Mouse (Mus musculus): ENCODE data around the gene St13. TPM values are rescaled to one million over a fixed set of nuclear protein-coding genes. Genes with fewer than 3 reads are reported as not detected.

Gene St13
- total RNA-seq (2022) = 100 to 1,000 TPM; 163 to 268 (median 222) TPM

DNA sequence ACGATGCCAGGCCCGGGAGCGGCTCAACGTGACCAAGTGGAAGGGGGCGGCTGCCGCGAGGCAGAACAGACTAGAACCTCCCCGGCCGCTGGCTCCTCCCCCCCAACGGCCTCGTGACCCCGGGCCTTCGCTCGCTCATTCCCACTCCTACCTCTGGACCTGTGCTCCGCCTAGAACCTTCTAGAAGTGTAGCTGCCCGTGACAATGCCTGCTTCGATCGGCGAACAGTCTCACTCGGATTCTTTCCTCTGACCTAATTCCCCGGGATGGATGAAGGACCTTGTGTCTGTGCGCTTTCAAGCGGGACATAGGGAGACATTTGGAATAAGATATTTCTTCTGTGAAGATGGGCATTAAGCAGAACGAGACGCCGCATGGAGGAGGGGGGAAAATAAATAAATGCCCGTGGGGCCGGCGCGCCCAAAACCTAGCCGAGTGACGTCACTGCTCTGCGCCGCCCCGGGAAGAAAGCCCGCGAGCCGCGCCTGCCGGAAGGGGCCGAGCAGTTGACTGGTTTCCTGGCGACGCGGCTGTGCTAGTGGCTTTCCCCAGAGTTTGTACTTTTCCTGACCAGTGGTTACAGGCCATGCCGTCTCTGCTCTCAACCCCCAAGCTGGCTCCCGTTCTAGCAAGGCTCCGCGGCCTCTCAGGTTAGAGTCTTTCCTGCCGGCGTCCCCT lies at the start of gene St13, which contains the start of gene Xpnpep3:
Gene St13, minus strand, starts transcription at position 440 of the 678 bp plus-strand sequence.
Gene Xpnpep3, plus strand, starts transcription at position 501 of the 678 bp plus-strand sequence.
- peak; percentile 96 for DNase-seq

GRCm38 (mm10) chr15:81448463-81448862 lies 48.6 kb upstream of the St13 start:
- DNase-seq = peak; percentile 24

GRCm38 (mm10) chr15:81439236-81439635 lies 39.4 kb upstream of the St13 start:
- DNase-seq = peak; percentile 21

DNA sequence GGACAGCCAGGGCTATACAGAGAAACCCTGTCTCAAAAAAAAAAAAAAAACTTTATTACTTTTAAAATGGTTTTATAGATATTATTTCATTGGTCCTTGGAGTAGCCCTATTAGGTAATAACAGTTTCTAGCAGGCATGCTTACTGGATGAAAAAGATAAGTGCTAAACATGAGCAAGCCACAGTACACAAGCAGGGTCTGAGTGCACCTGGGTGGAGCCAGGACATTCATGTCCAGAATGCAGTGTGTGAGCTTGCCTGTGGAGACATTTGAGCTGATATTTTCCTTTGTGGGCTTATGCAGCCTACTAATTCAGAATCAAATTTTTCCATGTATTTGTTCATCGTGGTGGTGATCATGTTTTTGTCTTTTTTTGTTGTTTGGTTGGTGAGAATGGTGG lies 38.5 kb upstream of the St13 start:
- no peak for DNase-seq

GRCm38 (mm10) chr15:81431195-81431594 lies 31.3 kb upstream of the St13 start:
- DNase-seq = no peak

DNA sequence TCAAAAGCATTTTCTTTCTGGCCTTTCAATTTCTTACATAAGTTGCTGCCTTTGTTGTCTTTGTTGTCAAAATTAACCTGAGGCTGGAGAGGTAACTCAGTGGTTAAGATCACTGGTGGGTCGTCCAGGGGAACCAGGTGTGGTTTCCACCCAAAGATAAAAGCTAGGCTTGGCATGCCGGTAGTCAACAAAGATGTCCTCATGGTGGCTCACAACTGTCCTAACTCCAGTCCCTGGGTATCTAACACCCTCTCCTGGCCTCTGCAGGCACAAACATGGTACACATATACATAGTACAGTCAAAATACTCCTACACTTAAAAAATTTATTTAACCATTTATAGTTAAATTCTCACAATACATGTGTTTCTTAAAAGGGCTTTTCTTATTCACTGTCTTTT lies 28.1 kb upstream of the St13 start:
- no peak for DNase-seq

DNA sequence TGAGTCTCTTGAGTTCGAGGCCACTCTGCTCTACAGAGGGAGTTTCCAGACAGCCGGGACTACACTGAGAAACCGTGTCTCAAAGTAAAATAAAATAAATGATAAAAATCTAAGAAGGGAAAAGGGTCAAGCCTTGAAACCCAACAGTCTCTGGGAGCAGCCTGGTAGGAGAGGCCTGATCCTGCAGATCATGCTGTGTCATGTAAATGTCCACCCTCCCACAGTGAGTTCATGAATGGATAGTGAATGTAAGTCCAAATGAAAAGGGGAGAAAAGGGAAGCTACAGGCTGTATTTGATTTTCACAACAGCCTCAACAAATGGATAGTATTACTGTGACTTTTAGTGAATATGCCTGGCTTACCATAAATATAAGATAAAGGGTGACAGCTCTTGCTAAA lies 25.4 kb upstream of the St13 start:
- no peak for DNase-seq

DNA sequence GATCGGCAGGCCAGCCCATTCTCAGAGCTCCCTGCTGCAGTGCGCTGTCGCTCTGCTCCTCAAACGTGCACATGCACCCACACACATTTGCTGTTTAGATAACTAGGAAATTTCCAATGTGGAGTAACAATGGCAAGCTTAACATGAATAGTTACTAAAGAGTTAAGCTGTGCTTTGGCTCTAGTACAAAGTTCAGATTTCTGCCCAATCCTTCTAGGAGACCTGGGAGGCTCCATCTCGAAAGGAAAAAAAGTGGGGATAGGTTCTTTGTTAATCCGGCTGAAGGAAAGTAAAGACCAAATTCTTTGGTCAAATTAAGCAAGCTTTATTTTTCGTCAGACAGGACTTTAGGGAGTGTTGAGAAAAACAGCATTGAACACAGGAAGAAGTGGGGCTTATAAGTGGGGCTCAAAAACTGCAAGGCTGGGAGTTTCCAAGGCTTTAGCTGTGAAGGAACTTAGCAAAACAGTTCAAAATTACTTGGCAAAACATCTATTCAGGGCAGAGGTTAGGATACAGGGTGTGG lies 22.3 kb upstream of the St13 start:
- no peak for DNase-seq

GRCm38 (mm10) chr15:81421454-81421853 lies 21.6 kb upstream of the St13 start:
- DNase-seq = no peak

GRCm38 (mm10) chr15:81418065-81418464 lies 18.2 kb upstream of the St13 start:
- no peak for DNase-seq

DNA sequence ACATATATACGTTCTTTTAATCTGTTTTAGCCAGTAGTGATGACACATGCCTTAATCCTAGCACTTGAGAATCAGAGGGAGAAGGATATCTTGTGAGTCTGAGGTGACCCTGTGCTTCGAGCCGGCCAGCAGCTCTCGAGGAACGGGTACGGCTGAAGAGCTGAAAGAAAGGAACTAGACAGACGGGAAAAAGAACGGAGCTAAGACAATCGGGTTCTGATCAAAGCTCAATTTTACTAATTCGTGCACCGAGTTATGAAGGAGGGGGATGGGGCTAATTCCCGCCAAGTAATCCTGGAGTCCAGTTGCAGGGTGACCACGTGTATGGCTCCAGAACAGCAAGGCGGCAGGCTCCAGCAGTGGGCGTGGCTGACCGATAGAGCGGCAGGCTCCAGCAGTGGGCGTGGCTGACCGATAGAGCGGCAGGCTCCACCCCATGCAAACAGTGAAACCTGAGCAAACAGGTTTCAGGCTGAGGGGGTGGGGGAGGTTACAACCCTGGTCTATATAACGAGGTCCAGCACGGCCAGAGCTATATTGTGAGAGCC lies 17.0 kb upstream of the St13 start:
- peak; percentile 60 for DNase-seq

DNA sequence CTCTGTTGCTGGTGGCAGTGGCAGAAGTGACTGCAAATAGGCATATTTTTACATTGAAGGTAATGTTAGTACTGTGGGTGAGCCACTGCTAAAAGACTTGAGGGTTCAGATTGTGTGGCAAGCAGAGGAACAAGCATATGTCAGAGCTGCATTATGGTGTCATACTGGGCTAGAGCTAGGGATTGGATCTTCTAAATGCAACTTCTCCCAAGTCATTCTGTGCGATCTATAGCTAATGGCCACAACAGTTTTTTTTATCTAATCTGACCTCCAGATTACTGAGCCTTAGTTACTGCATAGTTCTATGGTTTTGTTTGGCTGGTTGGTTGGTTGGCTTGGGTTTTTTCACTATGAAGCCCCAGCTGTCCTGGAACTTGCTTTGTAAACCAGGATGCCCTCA lies 8.3 kb upstream of the St13 start, which contains the start of gene Dnajb7:
Gene Dnajb7, minus strand, starts transcription at position 101 of the 400 bp plus-strand sequence.
- DNase-seq = no peak

DNA sequence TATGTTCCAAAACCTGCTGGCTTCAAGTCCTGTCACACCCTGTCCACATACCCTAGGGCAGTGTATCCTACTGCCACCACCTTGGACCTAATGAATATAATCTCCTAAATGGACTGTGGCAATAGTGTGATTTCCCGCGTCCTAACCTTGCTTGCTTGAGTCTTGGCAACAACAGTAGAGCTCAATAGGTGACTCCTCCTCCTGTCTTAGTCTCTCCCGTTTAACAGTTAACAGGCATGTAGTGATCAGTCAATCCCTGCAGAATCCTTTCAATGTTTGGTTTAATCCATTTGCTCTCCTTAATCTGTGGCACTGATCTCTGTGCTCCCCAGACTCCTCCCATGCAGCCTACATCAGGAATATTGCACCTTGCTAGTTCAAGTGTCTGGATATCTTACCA lies 5.1 kb upstream of the St13 start:
- DNase-seq = no peak

- DNase-seq = no peak
Measured at GRCm38 (mm10) chr15:81399297-81399637, 610 bp downstream of the St13 start.

- no peak for DNase-seq
Measured at GRCm38 (mm10) chr15:81398189-81398588, 1.7 kb downstream of the St13 start.

DNA sequence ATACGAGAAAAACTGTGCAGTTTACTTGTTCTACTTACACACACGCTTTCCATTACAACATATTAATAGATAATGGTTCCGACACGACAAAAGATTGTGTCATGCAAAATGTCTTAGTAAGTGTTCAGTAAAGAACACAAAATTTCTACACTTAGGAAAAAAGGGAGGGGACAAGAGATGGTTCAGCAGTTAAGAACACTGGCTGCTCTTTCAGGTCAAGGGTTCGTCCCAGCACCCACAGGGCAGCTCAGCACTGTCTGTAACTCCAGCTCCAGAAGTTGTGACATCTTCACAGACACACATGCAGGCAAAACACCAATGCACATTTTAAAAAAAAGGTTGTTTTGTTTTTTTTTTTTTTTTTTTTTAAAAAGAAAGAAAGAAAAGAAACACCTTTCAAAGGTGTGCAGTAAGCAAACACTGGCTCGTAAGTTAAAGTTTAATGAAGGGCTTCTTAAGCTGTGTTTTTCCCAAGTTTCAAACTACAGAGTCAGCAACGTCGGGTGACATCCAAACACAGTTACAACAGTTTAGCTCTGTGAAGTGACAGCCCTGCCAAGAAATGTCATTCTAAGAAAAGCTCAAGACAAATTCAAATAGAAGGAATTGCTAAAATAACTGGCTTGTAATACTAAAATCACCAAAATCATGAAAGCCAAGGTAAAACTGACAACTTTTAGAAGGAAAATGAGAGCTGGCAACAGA lies 5.5 kb downstream of the St13 start:
- DNase-seq = no peak

GRCm38 (mm10) chr15:81392997-81393396 lies 6.9 kb downstream of the St13 start:
- no peak for DNase-seq

DNA sequence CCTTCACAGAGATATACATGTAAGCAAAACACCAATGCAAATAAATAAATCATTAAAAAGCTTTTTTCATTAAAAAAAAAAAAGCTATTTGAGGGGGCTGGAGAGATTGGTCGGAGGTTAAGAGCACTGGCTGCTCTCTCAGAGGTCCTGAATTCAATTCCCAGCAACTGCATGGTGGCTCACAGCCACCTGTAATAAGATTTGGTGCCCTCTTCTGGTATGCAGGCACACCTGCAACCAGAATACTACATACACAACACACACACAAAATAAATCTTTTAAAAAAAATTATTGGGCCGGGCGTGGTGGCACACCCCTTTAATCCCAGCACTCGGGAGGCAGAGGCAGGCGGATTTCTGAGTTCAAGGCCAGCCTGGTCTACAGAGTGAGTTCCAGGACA lies 13.6 kb downstream of the St13 start:
- DNase-seq = no peak

DNA sequence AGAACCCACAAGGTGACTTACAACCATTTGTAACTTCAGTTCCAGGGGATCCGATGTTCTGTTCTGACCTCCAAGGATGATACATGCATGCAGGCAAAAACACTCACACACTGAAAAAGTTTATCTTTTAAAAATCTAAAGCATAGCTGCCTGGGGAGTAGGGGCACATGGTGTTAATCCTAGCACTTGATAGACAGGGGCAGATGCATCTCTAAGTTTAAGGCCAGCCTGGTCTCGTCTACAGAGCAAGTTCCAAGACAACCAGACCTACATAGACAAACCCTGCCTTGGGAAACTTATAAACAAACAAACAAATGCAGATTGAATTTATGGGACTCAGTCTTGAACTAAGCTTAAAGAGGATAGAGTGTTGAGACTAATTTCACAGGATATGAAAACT lies 21.0 kb downstream of the St13 start:
- no peak for DNase-seq

- DNase-seq = peak; percentile 41
Measured at GRCm38 (mm10) chr15:81374621-81375020, 25.3 kb downstream of the St13 start.

DNA sequence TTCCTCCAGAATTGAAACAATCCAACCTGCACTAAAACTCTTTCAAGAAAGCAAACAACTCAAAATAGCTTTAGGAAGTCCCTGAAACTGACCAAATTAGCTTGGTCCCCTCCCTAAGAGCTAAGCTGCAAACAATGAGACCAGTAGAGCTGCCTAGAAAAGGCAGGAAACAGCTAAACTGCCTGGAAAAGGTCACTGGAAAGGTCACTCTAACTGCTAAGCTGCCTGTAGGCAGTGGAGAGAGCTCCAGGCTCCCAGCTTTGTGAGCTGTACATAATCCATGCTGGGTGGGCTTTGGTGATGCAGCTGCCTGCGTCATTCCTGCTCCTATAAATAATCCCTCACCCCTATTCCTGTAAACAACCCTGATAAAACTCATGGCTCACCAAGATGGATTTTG lies 29.5 kb downstream of the St13 start:
- DNase-seq = no peak

DNA sequence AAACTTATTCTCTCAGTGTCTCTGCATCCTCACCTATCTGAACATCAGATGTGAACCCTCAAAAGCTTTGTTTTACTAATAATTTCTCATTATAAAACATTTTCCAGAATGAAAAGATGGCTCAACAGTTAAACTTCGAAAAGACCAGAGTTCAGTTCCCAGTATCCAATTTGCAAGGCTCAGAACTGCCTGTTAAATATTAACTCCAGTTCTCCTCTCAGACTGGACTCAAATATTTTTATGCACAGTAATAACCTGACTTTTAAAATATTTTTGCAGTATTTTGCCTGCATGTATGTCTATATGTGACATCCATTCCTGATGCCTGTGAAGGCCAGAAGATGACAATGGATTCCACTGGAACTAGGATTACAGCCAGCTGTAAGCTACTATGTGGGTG lies 31.3 kb downstream of the St13 start:
- DNase-seq = no peak

- no peak for DNase-seq
Measured at GRCm38 (mm10) chr15:81366241-81366640, 33.6 kb downstream of the St13 start.

- DNase-seq = peak; percentile 52
Measured at GRCm38 (mm10) chr15:81365246-81365645, 34.6 kb downstream of the St13 start.

All from adrenal gland, adult 8-10 months (tissue).